Mouse (Mus musculus) bone marrow, adult 2 months (tissue): ENCODE results near the gene Xntrpc.

ENCODE experiments used
- CTCF ChIP-seq: fragments of 200-500 bp; IDR thresholded peaks from 2 replicates; pipeline ENCODE4 v1.5.1; 2011; ENCODE audit warnings: low read length, control low read depth; ENCODE audit not compliant: control insufficient read depth, insufficient read depth
- POLR2A ChIP-seq: fragments of 200-500 bp; IDR thresholded peaks from 2 replicates; pipeline ENCODE4 v1.6.1; 2011; ENCODE audit warnings: low read depth, mild to moderate bottlenecking, control low read depth, low read length, borderline replicate concordance; ENCODE audit not compliant: control insufficient read depth

- TF ChIP-seq CTCF (no peak), POLR2A (no peak)
These were observed 48.1 kb upstream of the Xntrpc start for GRCm38 (mm10) chr7:102017452-102017851.
